Mouse (Mus musculus) heart, postnatal 0 days (tissue): ENCODE measurements around the gene Crybb1.

Experiments used
- CTCF ChIP-seq: IDR thresholded peaks from 2 replicates; pipeline ENCODE4 v1.5.1; 2016; ENCODE audit warnings: antibody characterized with exemption, control low read depth, low read depth
- EP300 ChIP-seq: IDR thresholded peaks from 2 replicates; pipeline ENCODE4 v1.6.1; 2016; ENCODE audit warnings: antibody characterized with exemption, low read depth

- TF ChIP-seq CTCF (no peak), EP300 (no peak)
Measured at GRCm38 (mm10) chr5:112302310-112302709, 46.7 kb downstream of the Crybb1 start.
